Mouse (Mus musculus) heart, postnatal 36 days (tissue): ENCODE results near the gene Gm20388. TPM values are rescaled to one million over a fixed set of nuclear protein-coding genes. Genes with fewer than 3 reads are reported as not detected.
A peak's percentile ranks its signal among the peaks of the same experiment; 100 is the strongest.

ENCODE experiments used
- DNase-seq, 2 experiments: peaks; one replicate each; pipeline ENCODE4 v3.0.0; 2021 to 2022
- intact Hi-C: fragments of 180-260 bp; cut with DNase I; formaldehyde crosslinking; loops from one replicate; pipeline ENCODE4 v1.15.1; 2025
- total RNA-seq, 2 experiments: library from RNA; stranded (reverse); gene quantifications; 2 replicates each; pipeline ENCODE4 v1.2.3; 2021

The Gm20388 gene
- total RNA-seq, 2 experiments from 2014 or later = 3.5 to 4.9 TPM

GRCm38 (mm10) chr8:123722245-123722644 is 3811.6 kb downstream of the Gm20388 start:
- intact Hi-C loops = no loop called here
- no peak for DNase-seq

GRCm38 (mm10) chr8:123724752-123725151 is 3814.1 kb downstream of the Gm20388 start:
- no peak for DNase-seq
- intact Hi-C loops = no loop called here

- intact Hi-C loops = no loop called here
- DNase-seq = no peak
Measured at GRCm38 (mm10) chr8:123725261-123725660, 3814.6 kb downstream of the Gm20388 start.

GRCm38 (mm10) chr8:123726759-123727158 is 3816.1 kb downstream of the Gm20388 start:
- DNase-seq = no peak
- intact Hi-C loops = no loop called here

- intact Hi-C loops = no loop called here
- DNase-seq = peak in 1 of 2 experiments; percentile 29
Measured at GRCm38 (mm10) chr8:123729055-123729785, 3818.6 kb downstream of the Gm20388 start.

- intact Hi-C loops = no loop called here
- DNase-seq = peak in 1 of 2 experiments; percentile 10
Measured at GRCm38 (mm10) chr8:123729786-123730411, 3819.3 kb downstream of the Gm20388 start.

- no peak for DNase-seq
- intact Hi-C loops = no loop called here
Measured at GRCm38 (mm10) chr8:123732332-123732731, 3821.7 kb downstream of the Gm20388 start.

- DNase-seq = no peak
- intact Hi-C loops = no loop called here
Measured at GRCm38 (mm10) chr8:123734486-123734885, 3823.8 kb downstream of the Gm20388 start.

GRCm38 (mm10) chr8:123736974-123737373 is 3826.3 kb downstream of the Gm20388 start:
- intact Hi-C loops = no loop called here
- no peak for DNase-seq

- intact Hi-C loops = no loop called here
- DNase-seq = no peak
Measured at GRCm38 (mm10) chr8:123740263-123740662, 3829.6 kb downstream of the Gm20388 start.

- intact Hi-C loops = no loop called here
- no peak for DNase-seq
Measured at GRCm38 (mm10) chr8:123741232-123741631, 3830.6 kb downstream of the Gm20388 start.

GRCm38 (mm10) chr8:123746488-123746887 is 3835.8 kb downstream of the Gm20388 start:
- intact Hi-C loops = no loop called here

GRCm38 (mm10) chr8:123747772-123748171 is 3837.1 kb downstream of the Gm20388 start:
- intact Hi-C loops = no loop called here
- peak in 1 of 2 experiments; percentile 50 for DNase-seq

More at GRCm38 (mm10) chr8:123746488-123746887, 3835.8 kb downstream of the Gm20388 start:
- no peak for DNase-seq

GRCm38 (mm10) chr8:123750171-123750693 is 3839.6 kb downstream of the Gm20388 start:
- intact Hi-C loops = no loop called here
- no peak for DNase-seq

GRCm38 (mm10) chr8:123752773-123753468 is 3842.3 kb downstream of the Gm20388 start:
- intact Hi-C loops = no loop called here
- no peak for DNase-seq

GRCm38 (mm10) chr8:123753604-123754375 is 3843.1 kb downstream of the Gm20388 start:
- DNase-seq = no peak
- intact Hi-C loops = no loop called here

- no peak for DNase-seq
- intact Hi-C loops = no loop called here
Measured at GRCm38 (mm10) chr8:123754538-123755431, 3844.1 kb downstream of the Gm20388 start.

- intact Hi-C loops = no loop called here
- DNase-seq = no peak
Measured at GRCm38 (mm10) chr8:123756901-123757300, 3846.3 kb downstream of the Gm20388 start.

- intact Hi-C loops = no loop called here
- DNase-seq = no peak
Measured at GRCm38 (mm10) chr8:123758935-123759334, 3848.3 kb downstream of the Gm20388 start.
